Mouse (Mus musculus): ENCODE results near the gene Smyd5. TPM values are rescaled to one million over a fixed set of nuclear protein-coding genes. Genes with fewer than 3 reads are reported as not detected.

Gene Smyd5
- polyA plus RNA-seq (2012), result 20.2 and 23.5 TPM in 2 replicates

DNA sequence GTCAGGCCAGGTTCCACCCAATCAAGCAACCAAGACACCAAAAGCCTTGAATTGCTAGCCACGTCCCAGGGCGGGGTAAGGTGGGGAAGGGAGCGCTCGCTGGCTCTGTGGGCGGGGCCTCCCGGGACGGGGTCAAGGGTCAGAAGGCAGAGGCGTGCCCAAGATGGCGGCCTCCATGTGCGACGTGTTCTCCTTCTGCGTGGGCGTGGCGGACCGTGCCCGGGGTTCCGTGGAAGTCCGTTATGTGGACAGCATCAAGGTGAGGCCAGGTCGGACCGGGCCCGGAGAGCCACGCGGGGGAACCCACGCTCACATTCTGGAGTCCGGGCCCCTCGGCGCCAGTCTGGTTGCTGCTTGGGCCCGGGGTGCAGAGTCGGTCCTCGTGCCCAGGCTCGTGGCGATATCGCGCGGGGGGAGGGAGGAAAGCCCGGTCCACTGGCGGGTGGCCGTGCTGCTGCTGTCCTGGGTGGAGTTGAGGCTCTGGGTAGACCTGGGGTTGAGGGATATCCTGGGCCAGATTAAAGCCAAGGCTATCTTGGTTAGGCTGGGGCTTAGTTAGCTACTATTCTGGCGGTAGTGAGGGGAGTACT is at the start of gene Smyd5:
Gene Smyd5 (plus strand): TSS at position 148 of the 590 bp plus-strand sequence.

DNA sequence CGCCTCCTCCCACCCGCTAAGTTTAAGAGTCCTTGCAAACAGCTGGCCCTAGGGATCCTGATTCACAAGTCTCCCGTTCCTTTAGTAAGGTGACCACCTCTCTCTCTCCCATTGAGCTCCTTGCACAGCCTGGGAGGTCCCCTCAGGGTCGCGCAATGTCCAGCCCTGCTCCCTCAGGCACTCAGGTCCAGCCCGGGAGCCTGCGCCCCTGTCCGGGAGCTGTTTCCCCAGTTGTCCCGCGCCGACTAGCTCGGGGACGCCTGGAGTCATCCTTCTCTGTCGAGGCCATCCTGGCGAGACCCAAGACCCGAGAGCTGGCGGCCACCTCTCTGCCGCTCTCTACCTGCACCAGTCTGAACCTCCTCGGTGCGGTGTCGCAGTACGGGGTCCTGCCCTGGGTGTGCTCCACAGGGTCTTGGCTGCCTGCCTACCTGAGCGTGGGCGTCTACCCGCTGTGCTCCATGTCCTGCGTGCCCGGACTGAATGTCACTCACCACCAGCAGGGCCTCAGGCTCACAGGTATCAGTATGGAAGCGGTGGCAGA is 7.9 kb upstream of the Smyd5 start, which contains the start of gene Noto:
Gene Noto (plus strand): TSS at position 51 of the 544 bp plus-strand sequence.

DNA sequence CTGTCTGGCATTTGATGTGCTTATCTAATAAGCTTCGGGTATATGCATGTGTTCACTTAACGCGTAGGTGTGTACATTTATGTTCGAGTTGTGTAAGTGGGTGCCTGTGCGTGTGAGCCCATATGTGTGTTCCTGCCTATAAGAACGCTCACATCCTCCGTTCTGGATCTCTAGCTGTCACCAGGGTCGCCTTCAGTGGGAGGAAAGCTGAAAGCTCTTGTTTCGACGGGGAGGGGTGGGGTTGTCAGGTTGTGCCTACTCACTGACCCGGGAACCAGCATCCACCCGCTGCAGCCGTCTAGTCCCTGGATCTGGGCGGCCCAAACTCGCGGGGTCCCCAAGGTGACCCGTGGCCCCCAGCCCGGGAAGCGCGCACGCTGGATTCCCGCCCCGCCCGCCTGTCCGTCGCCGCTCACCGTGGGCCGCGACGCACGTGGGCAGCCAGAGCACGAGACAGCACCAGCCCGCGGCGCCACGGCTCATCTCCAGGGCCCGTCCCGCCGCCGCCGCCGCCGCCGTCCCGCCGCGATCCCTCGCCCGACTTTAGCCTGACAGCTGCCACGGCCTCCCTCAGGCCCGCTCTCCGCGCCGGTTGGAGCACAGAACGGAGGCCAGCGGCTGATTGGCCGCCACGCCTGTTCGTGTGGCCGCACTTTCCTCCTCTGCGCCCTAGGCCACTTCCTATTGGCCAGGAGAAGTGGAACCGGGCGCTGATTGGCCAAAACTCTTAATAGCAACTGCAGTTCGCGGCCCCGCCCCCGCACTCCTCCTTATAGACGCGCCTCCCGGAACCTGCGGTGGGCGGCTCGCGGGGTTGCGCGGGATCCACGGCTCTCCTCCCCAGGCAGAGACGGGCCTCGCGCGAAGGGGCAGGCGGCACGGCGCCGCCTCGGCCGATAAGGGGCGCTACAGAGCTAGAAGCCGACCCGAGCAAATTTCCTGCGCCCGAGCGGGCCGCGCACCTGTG is 19.2 kb downstream of the Smyd5 start, which contains the start of gene Cct7:
Gene Cct7 (plus strand): TSS at position 818 of the 967 bp plus-strand sequence.

DNA sequence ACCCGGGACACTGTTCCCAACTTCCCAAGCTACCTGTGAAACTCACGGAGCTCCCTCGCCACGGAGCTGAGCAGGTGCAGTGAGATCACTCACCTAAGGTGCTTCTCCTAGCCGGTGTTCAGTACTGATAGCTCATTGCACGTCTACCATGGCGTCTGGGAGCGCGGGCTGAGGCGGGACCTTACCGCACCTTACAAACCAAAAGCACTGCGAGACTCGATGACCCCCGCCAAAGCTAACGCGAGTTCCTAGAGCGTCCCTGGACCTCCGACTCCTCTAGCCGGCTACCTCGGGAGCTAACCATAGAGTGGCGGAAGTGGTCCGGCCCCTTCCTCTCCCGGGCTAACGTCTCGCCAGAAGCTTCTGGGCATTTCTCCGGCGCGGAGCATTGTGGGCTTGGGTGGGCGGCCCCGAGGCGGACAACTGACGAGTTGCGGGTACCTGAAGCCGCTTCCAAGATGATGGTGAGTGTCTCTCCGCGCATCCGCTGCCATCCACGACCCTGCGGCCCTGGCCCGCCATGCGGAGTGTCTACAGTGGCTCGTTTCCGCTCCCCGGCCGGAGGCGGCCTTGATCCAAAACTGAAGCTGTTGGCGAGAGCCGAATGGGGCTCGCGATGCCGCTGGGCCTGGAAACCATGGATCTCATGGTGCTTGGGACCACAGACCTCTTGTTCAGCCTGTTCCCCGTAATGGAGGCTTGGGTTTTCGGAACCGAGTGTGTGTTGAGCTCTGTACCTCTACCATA is 20.0 kb downstream of the Smyd5 start, which contains the start of gene Pradc1:
Gene Pradc1 (minus strand): TSS at position 307 of the 747 bp plus-strand sequence.

Other genes starting within 250 kb of the Smyd5 start
- gene Emx1, start 244.6 kb upstream of the Smyd5 start, polyA plus RNA-seq (2012), result not detected in 2 replicates
- gene Sfxn5, start 98.6 kb upstream of the Smyd5 start, polyA plus RNA-seq (2012), result 1.3 TPM in 2 replicates
- 11.6 and 15.0 TPM in 2 replicates for gene Rab11fip5, start 57.4 kb upstream of the Smyd5 start, polyA plus RNA-seq (2012)
- gene Noto, start 8.1 kb upstream of the Smyd5 start, polyA plus RNA-seq (2012), result not detected in 2 replicates
- gene Cct7, start 19.5 kb downstream of the Smyd5 start, polyA plus RNA-seq (2012), result 55.0 and 64.0 TPM in 2 replicates
- gene Pradc1, start 20.0 kb downstream of the Smyd5 start, polyA plus RNA-seq (2012), result 22.2 and 26.2 TPM in 2 replicates
- gene Fbxo41, start 71.0 kb downstream of the Smyd5 start, polyA plus RNA-seq (2012), result not detected in 2 replicates
- gene Egr4, start 81.6 kb downstream of the Smyd5 start, polyA plus RNA-seq (2012), result 13.3 and 13.8 TPM in 2 replicates
- 1.1 and 1.7 TPM in 2 replicates for gene Alms1, start 155.5 kb downstream of the Smyd5 start, polyA plus RNA-seq (2012)

Measured in megakaryocyte-erythroid progenitor cell, adult 5 weeks (primary cell).